Mouse (Mus musculus) lung, adult 18-20 months (tissue): ENCODE data around the gene Fem1a.

Experiments used
- DNase-seq, 2 experiments: peaks; one replicate each; pipeline ENCODE4 v3.0.0; 2022; ENCODE audit warnings: mixed read lengths in 2 of 2

The Fem1a gene

GRCm38 (mm10) chr17:56304718-56305117 is 48.1 kb downstream of the Fem1a start:
- DNase-seq, result no peak

GRCm38 (mm10) chr17:56305156-56305555 is 48.5 kb downstream of the Fem1a start:
- DNase-seq, result no peak

- no peak for DNase-seq
Measured at GRCm38 (mm10) chr17:56305826-56306225, 49.2 kb downstream of the Fem1a start.

DNA sequence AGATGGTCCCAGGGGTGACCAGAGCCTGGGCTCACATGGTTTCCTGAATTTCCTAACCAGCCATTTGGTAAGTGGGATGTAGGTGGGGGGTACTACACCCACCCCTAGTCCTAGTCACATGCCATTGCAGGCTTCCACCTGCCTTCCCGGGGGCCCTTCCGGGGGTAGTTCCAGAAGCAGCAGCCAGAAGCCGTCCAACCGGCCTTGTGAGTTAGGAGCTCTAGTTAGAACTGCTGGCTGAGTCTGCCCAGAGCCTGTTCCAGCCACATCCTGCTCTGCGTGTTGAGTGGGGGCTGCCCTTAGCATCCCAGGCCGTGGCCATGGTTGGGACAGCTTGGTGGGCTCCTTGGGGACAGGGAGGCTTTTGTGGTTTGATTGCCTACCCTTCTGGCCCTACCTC is 51.5 kb downstream of the Fem1a start:
- peak in 1 of 2 experiments; percentile 38 for DNase-seq

- DNase-seq, result no peak
Measured at GRCm38 (mm10) chr17:56309191-56309945, 52.8 kb downstream of the Fem1a start.
